Mouse (Mus musculus) bone marrow macrophage, adult 2 months (primary cell): ENCODE data around the gene Asap2.

ENCODE experiments used
- CTCF ChIP-seq: IDR thresholded peaks from 2 replicates; pipeline ENCODE4 v1.5.1; 2012; ENCODE audit warnings: low read depth, mild to moderate bottlenecking, low read length, moderate library complexity
- POLR2A ChIP-seq: IDR thresholded peaks from 2 replicates; pipeline ENCODE4 v1.6.1; 2012; ENCODE audit warnings: mild to moderate bottlenecking, low read depth, low read length, borderline replicate concordance

GRCm38 (mm10) chr12:21217776-21218444 is 227.7 kb downstream of the Asap2 start:
- no peak for TF ChIP-seq CTCF
- no peak for TF ChIP-seq POLR2A
